Mouse (Mus musculus) left cerebral cortex, postnatal 4 days (tissue): Measurements from ENCODE around the gene Stat6. TPM values are rescaled to one million over a fixed set of nuclear protein-coding genes. Genes with fewer than 3 reads are reported as not detected.

ENCODE experiments used
- DNase-seq: peaks from one replicate; pipeline ENCODE4 v3.0.0-alpha.2; 2022
- intact Hi-C: fragments of 180-260 bp; cut with DNase I; formaldehyde crosslinking; loops from one replicate; pipeline ENCODE4 v1.15.1; 2025
- total RNA-seq, 2 experiments: library from RNA; stranded (reverse); gene quantifications; 2 replicates each; pipeline ENCODE4 v1.2.3; 2021

The Stat6 gene
- total RNA-seq, 2 experiments from 2014 or later = 6.0 to 6.1 TPM

GRCm38 (mm10) chr10:127703299-127703698, 60.5 kb downstream of the Stat6 start:
- DNase-seq = no peak

GRCm38 (mm10) chr10:127704293-127704692, 61.5 kb downstream of the Stat6 start:
- intact Hi-C loops = no loop called here

More at GRCm38 (mm10) chr10:127703299-127703698, 60.5 kb downstream of the Stat6 start:
- intact Hi-C loops = no loop called here

GRCm38 (mm10) chr10:127704766-127705220, 62.0 kb downstream of the Stat6 start, which contains the start of gene Myo1a:
Gene Myo1a, plus strand, starts transcription at chr10:127705170.
- no peak for DNase-seq
- intact Hi-C loops = no loop called here

More at GRCm38 (mm10) chr10:127704293-127704692, 61.5 kb downstream of the Stat6 start:
- DNase-seq = no peak

GRCm38 (mm10) chr10:127705783-127706182, 63.0 kb downstream of the Stat6 start:
- intact Hi-C loops = no loop called here
- no peak for DNase-seq

- intact Hi-C loops = no loop called here
Observed at GRCm38 (mm10) chr10:127707721-127708120, 64.9 kb downstream of the Stat6 start.

GRCm38 (mm10) chr10:127708850-127709370, 66.1 kb downstream of the Stat6 start:
- no peak for DNase-seq
- intact Hi-C loops = no loop called here

More at GRCm38 (mm10) chr10:127707721-127708120, 64.9 kb downstream of the Stat6 start:
- DNase-seq = no peak

- peak; percentile 53 for DNase-seq
- intact Hi-C loops = no loop called here
Observed at GRCm38 (mm10) chr10:127710331-127710730, 67.5 kb downstream of the Stat6 start.

Other genes starting within 250 kb of the Stat6 start
- gene Stac3, start 141.3 kb upstream of the Stat6 start, total RNA-seq = 1 to 10 TPM; 5.1 to 5.2 TPM
- 1 to 10 TPM; 4.9 to 7.5 TPM for gene Ndufa4l2, start 128.0 kb upstream of the Stat6 start, total RNA-seq
- gene Shmt2, start 120.5 kb upstream of the Stat6 start, total RNA-seq = 10 to 100 TPM; 39.7 to 39.9 TPM
- 10 to 100 TPM; 12.9 to 14.4 TPM for gene Nxph4, start 108.4 kb upstream of the Stat6 start, total RNA-seq
- 100 to 1,000 TPM; 286 to 296 TPM for gene Lrp1, start 21.8 kb upstream of the Stat6 start, total RNA-seq
- gene Nemp1, start 23.9 kb downstream of the Stat6 start, total RNA-seq = 1 to 10 TPM; 4.8 to 5.6 TPM
- gene Nab2, start 25.6 kb downstream of the Stat6 start, total RNA-seq = 10 to 100 TPM; 21.5 to 21.9 TPM
- gene Myo1a, start 62.2 kb downstream of the Stat6 start, total RNA-seq = under 1 TPM; 0.46 to 0.82 TPM
- 1 to 10 TPM; 2.8 to 4.3 TPM for gene Tac2, start 81.5 kb downstream of the Stat6 start, total RNA-seq
- gene Zbtb39, start 96.6 kb downstream of the Stat6 start, total RNA-seq = 10 to 100 TPM; 14.5 to 15.1 TPM
- 1 to 10 TPM; 1.1 to 1.4 TPM for gene Gpr182, start 108.7 kb downstream of the Stat6 start, total RNA-seq
- under 1 TPM; 0.22 TPM for gene Rdh1, start 116.7 kb downstream of the Stat6 start, total RNA-seq
- gene Rdh16f1, start 116.8 kb downstream of the Stat6 start, total RNA-seq = not detected
- gene Rdh9, start 133.4 kb downstream of the Stat6 start, total RNA-seq = under 1 TPM; 0.60 to 0.72 TPM
- gene Rdh16, start 158.2 kb downstream of the Stat6 start, total RNA-seq = under 1 TPM in 1 of 2 experiments, not detected in 1; 0.12 TPM
- gene Rdh19, start 206.9 kb downstream of the Stat6 start, total RNA-seq = not detected
- not detected for gene Rdh16f2, start 223.5 kb downstream of the Stat6 start, total RNA-seq
- gene Rdh7, start 245.8 kb downstream of the Stat6 start, total RNA-seq = not detected